Mouse (Mus musculus) testis, postnatal 10 days (tissue): ENCODE measurements around the gene Itprid2.

Source experiments
- DNase-seq: peaks from one replicate; pipeline ENCODE4 v3.0.0; 2021; ENCODE audit warnings: low spot score

Gene Itprid2

GRCm38 (mm10) chr2:79713662-79714091 lies 78.5 kb downstream of the Itprid2 start:
- no peak for DNase-seq

GRCm38 (mm10) chr2:79714745-79715144 lies 79.6 kb downstream of the Itprid2 start:
- no peak for DNase-seq

- no peak for DNase-seq
Observed at GRCm38 (mm10) chr2:79715925-79716324, 80.8 kb downstream of the Itprid2 start.

- DNase-seq, result no peak
Observed at GRCm38 (mm10) chr2:79717846-79718245, 82.7 kb downstream of the Itprid2 start.

- DNase-seq, result no peak
Observed at GRCm38 (mm10) chr2:79722415-79722814, 87.3 kb downstream of the Itprid2 start.
